Mouse (Mus musculus) liver, postnatal 0 days (tissue): ENCODE measurements around the gene Por.

Experiments used
- CTCF ChIP-seq: sonication (generic); IDR thresholded peaks from 2 replicates; pipeline ENCODE4 v1.5.1; 2016; ENCODE audit warnings: antibody characterized with exemption, low read depth
- EP300 ChIP-seq: IDR thresholded peaks from 2 replicates; pipeline ENCODE4 v1.6.1; 2016; ENCODE audit warnings: antibody characterized with exemption, low read depth, mild to moderate bottlenecking

- no peak for TF ChIP-seq CTCF
- TF ChIP-seq EP300: no peak
Measured at GRCm38 (mm10) chr5:135703431-135703830, 33.6 kb downstream of the Por start.
